Mouse (Mus musculus) kidney, adult 9 months (tissue): ENCODE measurements around the gene Mrpl20.

Source experiments
- DNase-seq: peaks from one replicate; pipeline ENCODE4 v3.0.0; 2022

Gene Mrpl20

DNA sequence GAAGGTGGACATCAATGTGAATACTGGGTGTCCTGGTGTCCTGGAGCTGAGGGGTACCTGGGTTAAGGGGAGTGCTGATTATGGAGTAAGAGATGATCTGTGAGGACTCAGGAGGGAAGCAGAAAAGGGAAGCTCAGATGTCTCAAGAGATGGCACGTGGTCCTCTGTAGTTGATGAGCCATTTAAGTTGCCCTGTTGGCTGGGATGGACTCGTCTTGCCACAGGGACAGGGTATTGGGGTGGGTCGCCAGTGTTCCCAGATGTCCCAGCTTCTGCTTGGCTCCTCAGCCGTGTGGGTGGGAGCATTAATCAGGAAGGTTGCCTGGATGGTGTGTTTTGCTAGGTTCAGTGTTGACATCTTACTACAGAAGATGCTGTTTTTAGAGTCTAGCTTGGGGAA is 30.6 kb downstream of the Mrpl20 start:
- no peak for DNase-seq

DNA sequence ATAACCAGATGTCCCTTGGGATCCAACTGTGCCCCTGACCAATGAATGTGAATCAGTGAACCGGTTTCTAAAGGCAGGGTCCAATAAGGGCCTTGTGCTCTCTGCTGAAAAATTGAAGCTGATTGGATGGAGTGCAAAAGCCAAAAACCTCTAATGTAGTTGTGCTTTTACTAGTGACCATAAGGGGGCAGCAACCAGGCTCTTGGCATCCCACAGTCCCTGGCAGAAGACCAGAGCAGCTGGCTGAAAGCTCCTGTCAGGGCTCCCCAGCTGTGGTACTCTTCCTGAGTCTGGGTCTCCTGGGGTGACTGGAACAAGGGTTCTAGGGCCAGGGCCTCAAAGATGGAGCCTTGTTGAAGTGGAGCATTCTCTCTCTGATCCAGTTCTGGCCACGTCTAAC is 31.2 kb downstream of the Mrpl20 start:
- DNase-seq, result peak; percentile 90

DNA sequence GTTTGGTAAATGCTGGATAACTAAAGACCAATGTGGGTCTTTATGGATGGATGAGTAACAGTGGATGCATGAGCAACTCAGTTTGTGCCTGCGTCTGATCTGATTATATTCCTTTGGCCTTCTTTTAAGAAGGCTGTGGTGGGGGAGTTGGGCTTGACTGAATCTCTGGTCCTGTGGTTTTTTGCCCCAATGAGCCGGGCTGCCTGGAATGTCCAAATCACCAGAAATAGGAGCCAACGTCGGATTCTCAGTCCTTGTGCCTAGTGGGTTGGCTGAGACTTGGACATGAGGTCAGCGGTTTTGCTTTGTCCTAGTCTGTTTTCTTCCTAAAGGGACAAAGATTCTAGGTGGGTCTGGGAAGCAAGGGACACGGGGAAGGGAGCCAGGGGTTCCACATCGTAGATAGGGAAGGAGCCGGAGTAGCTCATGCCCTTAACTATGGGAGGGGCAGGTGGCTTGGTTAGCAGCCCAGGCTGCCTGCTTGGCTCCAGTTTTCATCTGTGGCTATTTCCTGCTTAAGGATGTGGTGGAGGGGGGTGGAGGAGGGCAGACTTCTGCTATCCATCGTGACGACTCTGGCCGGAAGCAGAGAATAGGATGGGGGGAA is 34.8 kb downstream of the Mrpl20 start:
- DNase-seq, result peak; percentile 52

DNA sequence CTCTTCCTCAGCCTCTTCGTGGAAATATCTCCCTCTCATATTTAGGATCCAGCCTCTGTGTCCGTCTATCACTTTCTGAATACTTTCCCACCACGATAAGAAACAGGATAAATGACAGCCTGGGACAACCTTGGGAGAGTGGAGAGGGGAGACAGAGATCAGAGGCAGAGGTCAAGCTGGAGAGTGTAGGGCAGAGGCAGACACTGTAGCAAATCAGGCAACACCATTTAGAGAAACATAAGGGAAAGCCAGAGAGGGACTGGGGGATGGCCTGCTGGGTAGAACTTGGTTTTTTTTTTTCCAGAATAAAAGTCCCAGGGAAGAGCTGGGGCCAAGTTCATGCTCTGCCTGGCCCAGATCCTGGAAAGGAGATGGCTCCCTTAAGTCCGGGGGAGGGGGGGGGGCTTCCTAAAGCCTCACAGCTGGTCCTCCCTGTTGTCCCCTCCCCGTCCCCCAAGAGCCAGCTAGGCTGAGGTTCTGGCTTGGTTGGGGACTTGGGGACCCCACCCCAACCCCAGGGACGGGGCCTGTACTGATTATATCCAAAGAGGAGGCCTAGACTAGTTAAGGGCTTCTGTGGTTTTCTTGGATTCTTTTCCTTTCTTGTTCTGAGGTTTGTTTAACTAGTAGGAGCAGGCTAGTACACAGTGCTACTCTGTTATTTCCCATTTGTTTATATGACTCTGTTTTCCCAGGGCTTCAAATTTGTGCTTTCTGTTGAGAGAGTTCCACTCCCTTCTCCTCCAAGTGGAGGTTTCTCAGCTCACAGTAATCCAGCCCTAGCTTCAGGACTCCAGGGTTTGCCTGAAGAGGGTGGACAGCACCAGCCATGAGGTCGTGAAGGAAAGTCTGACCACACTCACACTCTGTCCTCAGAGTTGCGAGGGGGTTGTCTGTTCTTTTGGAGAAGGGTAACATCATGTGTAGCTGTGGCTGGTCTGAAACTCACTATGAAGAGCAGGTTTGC is 35.8 kb downstream of the Mrpl20 start:
- no peak for DNase-seq

DNA sequence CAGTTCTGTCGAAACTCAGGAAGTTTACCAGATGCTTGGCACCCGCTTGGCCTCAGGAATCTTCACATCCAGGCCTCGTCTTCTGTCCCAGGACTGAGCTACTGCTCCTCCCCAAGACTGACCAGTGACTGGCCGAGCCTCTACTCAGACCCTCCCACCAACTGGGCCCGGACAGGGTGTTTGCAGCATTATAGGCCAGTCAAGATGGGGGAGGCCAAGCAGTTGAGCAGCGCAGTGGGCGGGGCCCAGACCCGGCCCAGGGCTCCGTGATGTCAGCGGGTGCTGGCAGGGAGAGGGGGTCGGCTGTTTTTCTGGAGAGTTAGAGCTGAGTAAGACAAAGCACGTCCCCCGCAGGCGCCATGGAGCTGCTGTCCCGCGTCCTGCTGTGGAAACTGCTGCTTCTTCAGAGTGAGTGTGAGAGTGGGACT is 36.8 kb downstream of the Mrpl20 start, which contains the start of gene Mxra8:
Gene Mxra8, plus strand, starts transcription at position 198 of the 428 bp plus-strand sequence.
- DNase-seq, result peak; percentile 83

DNA sequence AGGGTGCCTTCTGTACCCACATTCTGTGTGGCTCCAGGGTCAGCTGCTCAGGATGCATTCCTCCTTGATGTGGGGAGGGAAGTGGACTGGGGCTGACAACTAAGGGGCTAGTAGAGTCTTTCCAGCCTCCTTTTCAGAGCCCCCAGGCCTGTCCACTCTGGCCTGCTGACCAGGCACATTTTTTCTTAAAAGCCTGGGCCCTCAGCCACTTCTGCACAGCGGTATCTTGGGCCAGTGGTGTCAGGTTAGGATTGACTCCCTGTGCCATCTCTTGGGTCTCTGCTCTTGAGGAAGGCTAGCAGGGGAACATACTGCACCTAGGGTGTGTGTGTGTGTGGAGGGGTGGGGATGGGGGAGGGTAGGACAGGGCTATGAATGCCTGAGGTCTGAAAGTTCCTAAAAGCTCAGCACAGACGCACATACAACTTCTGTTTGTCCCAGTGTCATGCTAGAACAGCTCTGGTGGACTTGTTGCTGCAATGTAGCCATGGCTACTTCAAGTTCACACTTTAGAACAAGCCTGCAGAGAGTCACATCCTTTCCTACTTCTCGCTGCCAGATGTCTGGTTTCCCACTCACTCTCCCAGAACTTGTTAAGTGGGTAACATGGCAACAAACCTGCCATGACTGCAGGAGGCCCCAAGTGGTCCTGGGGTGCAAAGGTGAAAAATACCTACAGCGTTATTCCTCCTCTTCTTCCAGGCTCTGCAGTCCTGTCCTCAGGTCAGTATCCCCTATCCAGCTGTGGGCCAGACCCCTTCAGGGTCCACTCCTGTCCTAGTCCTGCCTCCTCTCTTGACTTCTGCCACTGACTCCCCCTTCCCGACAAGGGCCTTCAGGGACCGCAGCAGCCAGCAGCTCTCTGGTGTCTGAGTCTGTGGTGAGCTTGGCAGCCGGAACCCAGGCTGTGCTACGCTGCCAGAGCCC is 37.7 kb downstream of the Mrpl20 start:
- no peak for DNase-seq

DNA sequence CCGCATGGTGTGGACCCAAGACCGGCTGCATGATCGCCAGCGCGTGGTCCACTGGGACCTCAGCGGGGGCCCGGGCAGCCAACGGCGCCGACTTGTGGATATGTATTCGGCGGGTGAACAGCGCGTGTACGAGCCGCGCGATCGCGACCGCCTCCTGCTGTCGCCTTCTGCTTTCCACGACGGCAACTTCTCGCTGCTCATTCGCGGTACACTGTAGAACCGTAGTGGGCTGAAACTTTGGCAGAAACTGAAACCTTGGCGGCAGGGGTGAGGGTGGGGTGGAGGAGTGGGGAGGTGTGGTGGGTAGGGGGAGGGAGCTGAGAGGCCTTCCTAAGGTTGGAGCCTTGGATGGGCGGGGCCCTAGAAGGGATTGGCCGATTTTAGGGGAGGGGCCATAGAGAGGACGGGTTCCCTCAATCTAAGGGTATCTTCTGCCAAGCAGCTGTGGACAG is 38.4 kb downstream of the Mrpl20 start:
- DNase-seq, result peak; percentile 75

DNA sequence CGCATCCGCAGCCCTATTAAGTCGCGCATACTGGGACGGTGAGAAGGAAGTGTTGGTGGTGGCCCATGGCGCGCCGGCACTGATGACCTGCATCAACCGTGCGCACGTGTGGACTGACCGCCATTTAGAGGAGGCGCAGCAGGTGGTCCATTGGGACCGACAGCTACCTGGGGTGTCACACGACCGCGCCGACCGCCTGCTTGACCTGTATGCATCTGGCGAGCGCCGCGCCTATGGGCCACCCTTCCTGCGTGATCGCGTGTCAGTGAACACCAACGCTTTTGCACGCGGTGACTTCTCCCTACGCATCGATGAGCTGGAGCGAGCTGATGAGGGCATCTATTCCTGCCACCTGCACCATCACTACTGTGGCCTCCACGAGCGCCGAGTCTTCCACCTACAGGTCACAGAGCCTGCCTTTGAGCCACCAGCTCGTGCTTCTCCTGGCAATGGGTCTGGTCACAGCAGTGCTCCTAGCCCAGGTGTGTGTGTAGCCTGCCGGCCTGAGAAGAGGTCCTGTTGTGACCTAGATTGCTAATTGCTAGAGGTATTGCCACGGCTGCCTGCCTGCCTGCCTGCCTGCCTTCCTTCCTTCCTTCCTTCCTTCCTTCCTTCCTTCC is 39.1 kb downstream of the Mrpl20 start:
- DNase-seq, result no peak

DNA sequence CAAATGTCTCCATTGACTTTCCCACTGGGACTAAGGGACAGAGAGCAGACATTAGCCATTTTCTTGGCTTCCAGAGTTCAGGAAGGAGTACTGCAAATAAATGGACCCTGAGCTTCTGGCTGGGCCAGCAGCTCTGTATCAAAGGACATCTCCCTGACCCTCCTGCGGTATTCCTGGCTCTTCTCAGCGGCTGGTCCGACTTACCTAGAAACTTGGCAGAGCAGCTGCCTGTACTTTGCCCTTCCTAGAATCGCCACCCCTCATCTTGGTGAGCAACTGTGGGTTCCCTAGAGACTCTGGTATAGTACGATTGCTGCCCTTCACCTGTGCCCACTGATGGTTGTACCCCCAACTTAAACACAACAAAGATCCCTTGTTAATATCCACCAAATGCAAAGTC is 40.6 kb downstream of the Mrpl20 start:
- DNase-seq, result peak; percentile 83

DNA sequence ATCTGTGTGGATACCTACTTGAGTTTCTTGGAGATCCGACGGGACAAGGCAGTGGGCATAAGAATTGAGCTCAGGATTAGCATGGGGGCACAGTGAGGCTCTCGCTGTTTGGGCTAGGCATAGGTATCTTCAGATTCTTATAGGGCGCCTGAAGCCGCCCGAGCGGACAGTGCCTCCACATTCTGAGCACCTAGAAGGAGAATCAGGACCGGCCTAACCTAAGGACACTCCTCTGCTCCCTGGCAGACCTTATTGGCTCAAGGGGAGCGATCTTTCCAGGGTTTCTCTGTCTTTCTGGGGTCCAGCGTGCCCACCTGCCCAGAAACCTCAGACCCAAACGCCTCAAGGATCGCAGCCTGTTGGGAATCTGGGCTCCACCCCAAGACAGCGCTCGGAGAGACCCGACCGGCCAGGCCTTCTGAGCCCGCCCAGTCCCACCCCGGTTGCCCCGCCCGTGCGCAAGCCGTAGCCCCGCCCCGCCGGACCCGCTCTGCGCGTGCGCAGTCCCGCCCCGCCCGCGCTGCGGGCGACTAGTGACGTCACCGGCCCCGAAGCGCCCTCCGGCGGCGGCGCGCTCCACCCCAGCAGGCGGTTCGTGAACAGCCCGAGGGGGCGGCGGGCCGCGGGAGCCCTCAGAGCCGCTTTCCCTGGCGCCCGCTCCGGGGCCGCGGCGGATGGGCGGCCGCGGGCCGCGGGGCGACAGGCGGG is 44.3 kb downstream of the Mrpl20 start, which contains the start of gene Dvl1:
Gene Dvl1, plus strand, starts transcription at position 532 of the 708 bp plus-strand sequence.
- DNase-seq, result peak; percentile 90

DNA sequence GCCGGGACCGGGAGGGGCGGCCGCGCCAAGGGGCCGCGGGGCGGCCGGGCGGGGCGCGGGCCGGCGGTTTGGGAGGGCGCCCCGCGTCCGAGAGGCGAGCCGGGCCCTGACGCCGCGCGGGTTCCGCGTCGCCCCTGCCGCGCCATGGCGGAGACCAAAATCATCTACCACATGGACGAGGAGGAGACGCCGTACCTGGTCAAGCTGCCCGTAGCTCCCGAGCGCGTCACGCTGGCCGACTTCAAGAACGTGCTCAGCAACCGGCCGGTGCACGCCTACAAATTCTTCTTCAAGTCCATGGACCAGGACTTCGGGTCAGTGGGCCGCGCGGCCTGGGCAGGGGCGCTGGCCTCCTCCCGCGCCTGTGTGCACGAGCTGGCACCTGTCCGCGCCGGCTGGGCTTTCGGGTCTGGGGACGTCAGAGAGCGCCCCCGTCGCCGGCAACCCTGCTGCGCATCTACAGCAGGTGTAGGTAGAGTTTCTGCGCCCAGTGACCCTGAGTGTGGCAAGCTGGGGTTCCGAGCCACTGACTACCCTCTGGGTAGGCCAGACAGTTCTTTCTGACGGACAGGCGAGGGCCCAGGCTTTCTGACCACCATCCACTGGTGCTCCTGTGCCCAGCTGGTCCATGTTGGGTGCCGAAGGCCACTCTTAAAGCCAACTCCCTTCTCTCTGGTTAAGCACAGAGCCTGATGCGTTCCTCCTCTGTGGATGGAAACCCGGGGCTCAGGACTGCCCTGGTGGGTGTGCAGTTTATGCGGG is 45.1 kb downstream of the Mrpl20 start:
- peak; percentile 72 for DNase-seq

DNA sequence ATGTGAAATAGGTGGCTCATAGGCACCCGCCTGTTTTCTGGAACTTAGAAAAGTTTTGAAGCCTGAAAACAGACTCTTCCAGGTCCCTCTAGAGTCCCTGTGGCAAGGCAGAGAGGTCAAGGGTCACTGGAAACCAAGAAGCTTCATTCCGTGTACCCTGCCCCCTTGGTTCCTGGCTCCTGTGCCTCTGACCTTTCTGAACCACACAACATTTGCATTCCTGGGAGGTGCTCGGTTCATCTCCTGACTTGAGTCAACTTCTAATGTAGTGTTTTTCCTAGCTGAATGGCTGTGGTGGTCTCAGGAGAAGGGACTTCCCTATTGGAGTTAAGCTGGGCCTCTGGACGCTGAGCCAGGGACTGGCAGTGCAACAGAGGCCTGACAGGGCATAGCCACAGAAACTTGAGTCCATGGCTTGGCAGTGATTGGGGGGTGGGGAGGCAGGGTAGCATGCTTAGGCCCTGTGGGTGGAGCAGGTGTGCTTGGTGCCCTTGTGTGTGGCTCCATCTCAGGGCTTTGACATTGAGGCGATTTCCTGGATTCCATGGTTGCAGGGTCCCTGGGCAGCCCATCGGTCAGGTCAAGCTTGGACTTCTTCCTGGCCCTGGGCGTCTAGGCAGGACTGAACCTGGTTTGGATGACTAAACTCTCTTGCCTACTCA is 45.9 kb downstream of the Mrpl20 start:
- peak; percentile 87 for DNase-seq

DNA sequence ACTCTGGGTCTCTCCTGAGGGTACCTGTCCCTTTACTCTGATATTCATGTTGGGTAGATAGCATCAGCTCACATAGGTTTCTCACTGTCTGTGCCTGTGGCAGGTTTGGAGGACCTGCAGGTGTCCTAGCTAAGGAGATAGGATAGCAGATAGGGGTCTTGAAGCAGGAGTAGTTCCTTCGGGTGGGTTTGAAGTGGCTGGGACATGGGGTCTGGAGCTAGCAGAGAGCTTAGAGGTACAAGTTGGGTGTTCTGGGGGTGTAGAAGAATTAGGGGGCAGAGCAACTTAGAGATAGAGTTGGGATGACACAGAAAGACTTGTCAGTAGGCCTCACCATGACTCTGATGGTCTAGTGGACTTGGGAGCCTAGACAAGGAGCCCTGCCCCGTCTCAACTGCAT is 46.7 kb downstream of the Mrpl20 start:
- no peak for DNase-seq

DNA sequence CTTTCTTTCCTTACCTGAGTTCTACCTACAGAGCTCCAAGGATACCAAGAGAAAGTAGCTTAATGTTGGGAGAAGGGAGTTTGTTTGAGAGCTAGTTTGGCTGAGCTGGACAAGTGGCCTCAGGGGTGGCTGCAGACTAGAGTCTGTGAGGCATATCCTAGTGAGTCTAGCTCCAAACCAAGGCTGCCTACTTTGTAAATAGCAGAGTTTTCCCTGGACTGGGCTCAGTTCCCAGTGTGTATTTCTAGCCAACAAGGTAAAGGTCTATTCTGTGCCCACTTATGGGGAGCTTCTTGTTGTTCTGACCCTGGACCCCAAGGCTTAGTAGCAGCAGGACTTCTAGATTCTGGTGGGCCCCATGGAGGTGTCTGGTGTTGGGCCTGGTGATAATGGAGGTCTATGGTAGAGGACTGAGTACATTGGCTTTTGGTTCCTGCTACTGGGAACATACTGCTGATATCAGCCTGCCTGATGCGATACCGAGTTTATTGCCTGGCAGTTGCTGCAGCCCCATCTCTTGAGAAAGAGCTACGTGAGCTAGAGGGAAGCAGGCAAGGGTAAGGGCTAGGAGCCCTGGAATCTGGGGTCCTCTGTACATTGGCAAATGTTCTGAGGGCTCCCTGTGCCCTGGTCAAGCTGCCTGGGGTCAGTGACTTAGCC is 47.2 kb downstream of the Mrpl20 start:
- DNase-seq, result peak; percentile 76

DNA sequence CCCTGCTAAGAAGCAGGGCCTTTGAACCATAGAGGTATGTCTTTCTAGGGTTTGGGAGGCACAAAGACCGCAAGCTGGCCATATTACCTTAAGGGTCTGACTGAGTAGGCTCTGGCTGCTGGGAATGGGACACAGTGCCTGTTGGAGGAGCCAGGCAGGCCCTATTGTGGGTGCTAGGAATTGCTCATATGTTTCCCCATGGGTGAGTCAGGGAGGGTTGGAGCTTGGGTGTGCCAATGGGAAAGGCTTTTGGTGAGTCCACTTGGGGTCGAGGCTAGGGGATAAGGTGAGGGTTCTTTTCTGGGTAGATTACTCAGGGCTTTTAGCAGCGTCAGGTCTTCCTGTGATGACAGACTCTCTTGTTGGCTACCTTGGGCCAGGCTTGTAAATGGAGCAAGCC is 48.7 kb downstream of the Mrpl20 start:
- DNase-seq, result no peak

DNA sequence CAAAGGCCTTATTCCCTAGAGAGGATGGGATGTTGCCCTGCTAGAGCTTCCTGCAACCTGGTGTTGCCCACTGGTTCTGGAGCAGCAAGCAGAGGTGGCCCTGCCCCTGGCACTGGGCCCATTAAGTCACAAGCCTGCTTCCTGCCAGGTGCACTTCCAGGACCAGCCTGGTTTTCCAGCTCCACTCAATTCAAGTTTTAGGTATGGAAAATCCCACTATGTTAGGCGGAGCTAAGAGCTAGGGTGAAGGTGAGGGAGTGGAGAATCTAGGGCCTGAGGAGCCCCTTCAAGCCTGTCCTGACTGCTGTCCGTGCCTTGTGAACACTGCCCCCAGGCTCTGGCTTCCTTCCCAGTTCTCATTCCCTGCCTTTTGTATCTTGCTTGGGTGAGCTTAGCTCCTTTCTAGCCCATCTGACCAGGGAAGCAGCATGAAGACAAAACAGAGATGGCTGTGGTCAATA is 49.3 kb downstream of the Mrpl20 start:
- peak; percentile 79 for DNase-seq

DNA sequence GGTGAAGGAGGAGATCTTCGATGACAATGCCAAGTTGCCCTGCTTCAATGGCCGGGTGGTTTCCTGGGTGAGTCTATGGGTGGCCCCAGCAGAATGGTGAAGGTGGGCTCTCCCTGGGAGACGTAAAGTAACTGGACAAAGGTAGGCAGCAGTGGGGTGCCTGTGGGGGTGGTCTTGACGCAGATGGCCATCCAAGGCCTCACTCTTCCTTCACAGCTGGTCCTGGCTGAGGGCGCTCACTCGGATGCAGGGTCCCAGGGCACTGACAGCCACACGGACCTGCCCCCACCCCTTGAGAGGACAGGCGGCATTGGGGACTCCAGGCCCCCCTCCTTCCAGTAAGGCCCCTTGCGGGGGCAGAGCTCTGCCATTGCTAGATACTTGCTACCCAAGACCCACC is 50.7 kb downstream of the Mrpl20 start:
- no peak for DNase-seq

DNA sequence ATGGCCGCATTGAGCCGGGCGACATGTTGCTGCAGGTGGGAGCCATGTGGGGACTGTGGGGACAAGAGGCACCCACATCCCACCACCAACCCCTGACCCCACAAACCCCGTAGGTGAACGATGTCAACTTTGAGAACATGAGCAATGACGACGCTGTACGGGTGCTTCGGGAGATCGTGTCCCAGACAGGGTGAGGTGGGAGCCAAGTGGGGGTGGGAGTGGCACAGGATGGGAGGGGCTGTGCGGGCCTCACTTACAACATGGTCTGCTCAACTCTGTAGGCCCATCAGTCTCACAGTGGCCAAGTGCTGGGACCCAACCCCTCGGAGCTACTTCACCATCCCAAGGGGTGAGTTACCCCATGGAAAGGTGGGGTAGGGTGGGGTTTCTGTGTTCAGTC is 52.3 kb downstream of the Mrpl20 start:
- no peak for DNase-seq

DNA sequence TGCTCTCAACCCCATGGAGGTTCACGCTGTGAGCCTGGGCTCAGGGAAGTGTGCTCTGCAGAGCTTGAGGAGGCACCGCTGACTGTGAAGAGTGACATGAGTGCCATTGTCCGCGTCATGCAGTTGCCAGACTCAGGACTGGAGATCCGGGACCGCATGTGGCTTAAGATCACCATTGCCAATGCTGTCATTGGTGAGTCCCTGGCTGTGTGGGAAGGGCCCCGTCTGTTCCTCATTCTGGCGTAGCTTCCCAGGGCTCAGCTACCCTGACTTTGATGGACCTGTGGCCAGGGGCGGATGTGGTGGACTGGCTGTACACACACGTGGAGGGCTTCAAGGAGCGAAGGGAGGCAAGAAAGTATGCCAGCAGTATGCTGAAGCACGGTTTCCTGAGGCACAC is 53.4 kb downstream of the Mrpl20 start:
- no peak for DNase-seq

DNA sequence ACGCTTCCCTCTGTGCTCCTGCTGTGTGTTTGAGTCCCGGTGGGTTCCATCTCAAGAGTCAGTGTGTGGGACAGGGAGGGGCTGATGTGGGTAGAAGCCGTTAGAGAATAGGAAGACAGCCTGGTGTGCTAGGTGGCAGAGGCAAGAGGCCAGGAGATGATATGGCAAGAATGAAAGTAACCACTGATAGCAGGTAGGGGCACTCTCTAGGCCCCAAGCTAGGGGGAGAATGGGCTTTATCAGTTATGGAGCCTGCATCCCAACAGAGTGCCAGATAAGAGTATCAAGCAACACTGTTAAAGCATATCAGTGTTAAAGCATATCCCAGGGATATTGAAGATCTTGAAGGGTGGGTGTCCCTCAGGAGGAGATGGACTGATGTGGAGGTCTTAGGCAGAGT is 54.2 kb downstream of the Mrpl20 start:
- DNase-seq, result no peak
